In the genomic region with DNA sequence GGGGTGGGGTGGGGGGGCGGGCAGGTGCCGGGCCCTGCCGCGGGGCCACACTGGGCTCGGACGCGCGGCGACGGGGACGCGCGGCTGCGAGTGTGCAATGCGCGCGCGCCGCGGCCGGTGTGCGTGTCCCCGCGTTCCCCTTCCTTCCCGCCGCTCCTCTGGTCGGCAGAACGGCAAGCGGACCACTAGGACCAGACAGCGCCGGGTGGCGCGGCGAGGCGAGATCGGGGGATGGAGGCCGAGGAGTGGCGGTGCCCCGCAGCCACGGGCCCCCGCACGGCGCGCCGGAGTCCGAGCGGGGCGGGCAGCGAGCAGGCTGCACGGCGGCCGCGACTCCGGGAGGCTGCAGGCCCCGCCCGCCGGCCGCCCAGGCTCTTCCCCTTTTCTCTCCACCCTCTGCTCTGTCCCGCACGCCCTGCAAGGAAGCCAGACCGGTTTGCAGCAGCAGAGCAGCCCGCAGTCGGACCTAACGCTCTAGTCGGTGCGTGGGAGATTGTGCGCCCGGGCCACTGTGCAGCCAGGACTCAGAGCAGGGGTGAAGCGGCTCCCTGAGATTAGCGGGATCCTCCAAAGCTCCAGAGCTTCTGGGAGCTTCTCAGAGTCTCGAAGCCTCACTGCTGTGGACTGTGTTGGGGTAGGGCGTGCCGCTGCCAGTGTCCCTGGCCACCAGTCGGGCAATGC, we compare ENCODE assay signal across 8 mouse cellular contexts. TPM values are rescaled to one million over a fixed set of nuclear protein-coding genes. Genes with fewer than 3 reads are reported as not detected.
DNase-seq lines count a peak whose midpoint lies in the region; ATAC-seq and TF ChIP-seq lines count a peak whose summit lies in the region.

No protein-coding gene starts in this region.

- no peaks in the 10 kb centered on the region for H3K9me3 ChIP-seq in forebrain, embryonic 10.5 days
- peaks cover 4% of the 10 kb centered on the region; the same call in 1 of the 2 replicates for H3K9me3 ChIP-seq in heart, embryonic 16.5 days (replicated peaks; ENCODE audit: control insufficient read depth, low read length)
- H3K9me3 ChIP-seq in liver, embryonic 16.5 days (replicated peaks; ENCODE audit: control insufficient read depth, low read length): no peaks in the 10 kb centered on the region
- no peaks in the 10 kb centered on the region for H3K9me3 ChIP-seq in neural tube, embryonic 12.5 days
- no peaks in the 10 kb centered on the region for H3K9me3 ChIP-seq in stomach, postnatal 0 days (ENCODE audit: control insufficient read depth, low read length)

- peak overlapping the region; percentile 92 for H3K27ac ChIP-seq in forebrain, embryonic 10.5 days
- H3K27ac ChIP-seq in heart, embryonic 16.5 days (ENCODE audit: low read length): peak overlapping the region; percentile 92
- peak overlapping the region; percentile 81 for H3K27ac ChIP-seq in liver, embryonic 16.5 days (ENCODE audit: low read length)
- no peak overlapping the region; the same call in 1 of the 2 replicates for H3K27ac ChIP-seq in neural tube, embryonic 12.5 days
- peak overlapping the region; percentile 78 for H3K27ac ChIP-seq in stomach, postnatal 0 days (replicated peaks)

- no peak for TF ChIP-seq EP300 in stomach, postnatal 0 days (optimal IDR thresholded peaks at IDR 0.05)

- H3K27me3 ChIP-seq in C2C12 (ENCODE audit: control insufficient read depth, insufficient read depth, insufficient read length): peaks cover 20% of the 10 kb centered on the region
- H3K27me3 ChIP-seq in forebrain, embryonic 10.5 days (ENCODE audit: poor library complexity, severe bottlenecking): peaks cover 58% of the 10 kb centered on the region
- H3K27me3 ChIP-seq in heart, embryonic 16.5 days (ENCODE audit: control insufficient read depth, insufficient read depth, low read length): 0 out of 2 replicates have a peak, but pooled peaks cover 2% of the 10 kb centered on the region
- peaks cover 28% of the 10 kb centered on the region for H3K27me3 ChIP-seq in liver, embryonic 16.5 days (ENCODE audit: control insufficient read depth, insufficient read depth, low read depth, low read length)
- H3K27me3 ChIP-seq in neural tube, embryonic 12.5 days (replicated peaks): peaks cover 13% of the 10 kb centered on the region; the same call in 1 of the 2 replicates
- H3K27me3 ChIP-seq in stomach, postnatal 0 days (ENCODE audit: control insufficient read depth, insufficient read depth, low read length): peaks cover 4% of the 10 kb centered on the region; the same call in 1 of the 2 replicates

- peak; percentile 73 for DNase-seq in c-Kit-negative CD71-positive TER-119-positive erythroid progenitor cells, embryonic 14.5 days (ENCODE audit: low read depth, low spot score)
- DNase-seq in forebrain, embryonic 10.5 days (ENCODE audit: extremely low spot score, low spot score): peak; percentile 79
- peak; percentile 64 to 82 for DNase-seq in kidney, postnatal 25 days
- DNase-seq in stomach, postnatal 0 days (ENCODE audit: low spot score): peak; percentile 89

- no peaks in the 10 kb centered on the region for H3K36me3 ChIP-seq in C2C12 (ENCODE audit: control insufficient read depth, insufficient read depth)
- no peaks in the 10 kb centered on the region for H3K36me3 ChIP-seq in forebrain, embryonic 10.5 days (replicated peaks)
- no peaks in the 10 kb centered on the region for H3K36me3 ChIP-seq in heart, embryonic 16.5 days (ENCODE audit: control insufficient read depth, insufficient read depth)
- H3K36me3 ChIP-seq in liver, embryonic 16.5 days (ENCODE audit: control insufficient read depth, insufficient read depth): no peaks in the 10 kb centered on the region
- no peaks in the 10 kb centered on the region for H3K36me3 ChIP-seq in neural tube, embryonic 12.5 days
- H3K36me3 ChIP-seq in stomach, postnatal 0 days (ENCODE audit: control insufficient read depth, insufficient read depth, low read length): no peaks in the 10 kb centered on the region

- no peak for TF ChIP-seq CTCF in C2C12 (IDR thresholded peaks at IDR 0.05; ENCODE audit: control insufficient read depth, insufficient read depth, insufficient read length)
- TF ChIP-seq CTCF in stomach, postnatal 0 days (IDR thresholded peaks at IDR 0.05; ENCODE audit: low read depth): no peak

- 4% methylated on average over 62 of the region's 74 CpGs for WGBS in forebrain, embryonic 10.5 days
- under 1% methylated on average over 57 of the region's 74 CpGs for WGBS in heart, embryonic 16.5 days
- under 1% methylated on average over 37 of the region's 74 CpGs for WGBS in liver, embryonic 16.5 days (ENCODE audit: insufficient replicate concordance)
- WGBS in neural tube, embryonic 12.5 days: under 1% methylated on average over 64 of the region's 74 CpGs
- under 1% methylated on average over 33 of the region's 74 CpGs for WGBS in stomach, postnatal 0 days

- H3K79me2 ChIP-seq in C2C12 (ENCODE audit: control insufficient read depth, insufficient read depth): no peaks in the 10 kb centered on the region

- peaks cover 51% of the 10 kb centered on the region for H3K4me1 ChIP-seq in forebrain, embryonic 10.5 days
- peaks cover 25% of the 10 kb centered on the region for H3K4me1 ChIP-seq in heart, embryonic 16.5 days (ENCODE audit: control insufficient read depth, insufficient read depth, low read length)
- H3K4me1 ChIP-seq in liver, embryonic 16.5 days (ENCODE audit: control insufficient read depth, low read depth, low read length): peaks cover 29% of the 10 kb centered on the region
- H3K4me1 ChIP-seq in neural tube, embryonic 12.5 days: peaks cover 25% of the 10 kb centered on the region
- peaks cover 6% of the 10 kb centered on the region for H3K4me1 ChIP-seq in stomach, postnatal 0 days (replicated peaks; ENCODE audit: control insufficient read depth, insufficient read depth)

- H3K4me3 ChIP-seq in C2C12 (ENCODE audit: insufficient read depth, poor library complexity, severe bottlenecking): peak overlapping the region; percentile 18
- H3K4me3 ChIP-seq in forebrain, embryonic 10.5 days: peak overlapping the region; percentile 86
- peak overlapping the region; percentile 86 for H3K4me3 ChIP-seq in heart, embryonic 16.5 days (ENCODE audit: low read length)
- H3K4me3 ChIP-seq in liver, embryonic 16.5 days (ENCODE audit: low read depth, low read length): peak overlapping the region; percentile 89
- peak overlapping the region; percentile 81 for H3K4me3 ChIP-seq in neural tube, embryonic 12.5 days
- H3K4me3 ChIP-seq in stomach, postnatal 0 days (ENCODE audit: low read depth, low read length): peak overlapping the region; percentile 73

- peak overlapping the region; percentile 94 for H3K4me2 ChIP-seq in heart, embryonic 16.5 days (ENCODE audit: low read depth, low read length)
- peak overlapping the region; percentile 99 for H3K4me2 ChIP-seq in liver, embryonic 16.5 days (ENCODE audit: low read depth, low read length)
- H3K4me2 ChIP-seq in neural tube, embryonic 12.5 days (replicated peaks): peak overlapping the region; percentile 97
- peak overlapping the region; percentile 86 for H3K4me2 ChIP-seq in stomach, postnatal 0 days (replicated peaks; ENCODE audit: low read depth)

- peak overlapping the region; percentile 65 for H3ac ChIP-seq in C2C12 (ENCODE audit: control insufficient read depth, insufficient read length, low read depth)

- H3K9ac ChIP-seq in heart, embryonic 16.5 days (ENCODE audit: low read length): peak overlapping the region; percentile 89
- peak overlapping the region; percentile 94 for H3K9ac ChIP-seq in liver, embryonic 16.5 days (ENCODE audit: low read depth, low read length)
- H3K9ac ChIP-seq in neural tube, embryonic 12.5 days: peak overlapping the region; percentile 72
- H3K9ac ChIP-seq in stomach, postnatal 0 days (ENCODE audit: low read length): peak overlapping the region; percentile 69

- peak; percentile 86 for ATAC-seq in heart, embryonic 16.5 days (replicated peaks; ENCODE audit: extremely low read depth, insufficient read depth, low FRiP score)
- ATAC-seq in liver, embryonic 16.5 days (ENCODE audit: low read depth): peak; percentile 89
- peak; percentile 89 for ATAC-seq in neural tube, embryonic 12.5 days (ENCODE audit: low FRiP score, low read depth)
- peak; percentile 89 for ATAC-seq in stomach, postnatal 0 days (ENCODE audit: low FRiP score, low TSS enrichment)

- H3K79me3 ChIP-seq in C2C12 (ENCODE audit: low read depth): no peaks in the 10 kb centered on the region

TF ChIP-seq in C2C12, 6 proteins besides CTCF, POLR2A, EP300 and RAD21:
- no peak for TF ChIP-seq FOSL1 (IDR thresholded peaks at IDR 0.05; ENCODE audit: insufficient read depth, low read length, poor library complexity, severe bottlenecking)
- TF ChIP-seq USF1 (IDR thresholded peaks at IDR 0.05; ENCODE audit: low read depth): no peak
- no peak for TF ChIP-seq MAX (IDR thresholded peaks at IDR 0.05)
- TF ChIP-seq CEBPB (IDR thresholded peaks at IDR 0.05; ENCODE audit: low read depth): no peak
- no peak for TF ChIP-seq MYOD1 (IDR thresholded peaks at IDR 0.05; ENCODE audit: control insufficient read depth, insufficient read length, low read depth)
- TF ChIP-seq MYOG (IDR thresholded peaks at IDR 0.05; ENCODE audit: control insufficient read depth, extremely low read depth, insufficient read length): no peak

RNA-seq across cellular contexts. Expression of gene Pip5k1b, which starts 0.4 kb away (rescaled TPM):
- polyA plus RNA-seq in C2C12 (2012; fragmentation: generic; extraction: Trizol): 0.68 TPM
- 1.7 and 2.1 TPM in 2 replicates for polyA plus RNA-seq in forebrain, embryonic 10.5 days (2016; fragmentation: Nextera tagmentation; extraction: Ambion mirVana)
- polyA plus RNA-seq in heart, embryonic 16.5 days (2015; fragmentation: Nextera tagmentation; extraction: Ambion mirVana): 9.6 and 11.1 TPM in 2 replicates
- polyA plus RNA-seq in liver, embryonic 16.5 days (2015; fragmentation: Nextera tagmentation; extraction: Ambion mirVana): 8.3 and 8.7 TPM in 2 replicates
- 1.4 and 1.7 TPM in 2 replicates for polyA plus RNA-seq in neural tube, embryonic 12.5 days (2016; fragmentation: Nextera tagmentation; extraction: Ambion mirVana)
- 5.2 and 5.5 TPM in 2 replicates for polyA plus RNA-seq in stomach, postnatal 0 days (2015; fragmentation: Nextera tagmentation; extraction: Ambion mirVana)

Comparison
In these comparisons a context has a peak if more than half of its experiments do, and no peak if none do; other contexts are left out.
1. H3K4me3 ChIP-seq: peak in every context shown above with its lines; median percentile 89 in liver, embryonic 16.5 days; 86 in forebrain, embryonic 10.5 days; 86 in heart, embryonic 16.5 days; 81 in neural tube, embryonic 12.5 days; 73 in stomach, postnatal 0 days; 18 in C2C12.